Mouse (Mus musculus) inflammation-experienced regulatory T-cells, adult 6 months (primary cell): ENCODE results near the gene Smarcad1. TPM values are rescaled to one million over a fixed set of nuclear protein-coding genes. Genes with fewer than 3 reads are reported as not detected.
A peak's percentile ranks its signal among the peaks of the same experiment; 100 is the strongest.

ENCODE experiments used
- ATAC-seq: one replicate; pipeline ENCODE4 v1.8.0; 2017
- polyA plus RNA-seq, 3 experiments: library from polyadenylated mRNA; unstranded; fragments of 100-300 nt; shearing (Covaris generic); gene quantifications; one replicate each; pipeline ENCODE4 v1.2.1; 2017

The Smarcad1 gene
- polyA plus RNA-seq, 3 experiments from 2014 or later = 33.8 to 56.1 (median 35.1) TPM

DNA sequence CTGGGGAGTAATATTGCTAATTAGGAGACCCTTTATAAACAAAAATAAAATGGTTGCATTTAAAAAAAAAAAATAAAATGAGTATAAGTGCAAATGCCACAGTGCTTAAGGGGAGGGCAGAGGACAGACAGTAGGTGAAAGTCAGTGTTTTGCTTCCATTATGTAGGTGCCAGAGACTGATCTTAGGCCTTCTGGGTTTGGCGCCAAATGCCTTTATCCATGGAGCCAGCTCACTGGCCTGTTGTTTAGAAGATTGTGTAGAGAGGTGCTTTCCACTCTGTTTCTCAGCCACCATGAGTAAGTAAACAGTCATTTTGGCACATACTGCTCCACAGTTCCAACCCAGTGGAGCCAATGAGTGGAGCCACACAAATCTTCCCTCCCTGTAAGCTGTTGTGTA is 75.2 kb downstream of the Smarcad1 start:
- no peak for ATAC-seq

DNA sequence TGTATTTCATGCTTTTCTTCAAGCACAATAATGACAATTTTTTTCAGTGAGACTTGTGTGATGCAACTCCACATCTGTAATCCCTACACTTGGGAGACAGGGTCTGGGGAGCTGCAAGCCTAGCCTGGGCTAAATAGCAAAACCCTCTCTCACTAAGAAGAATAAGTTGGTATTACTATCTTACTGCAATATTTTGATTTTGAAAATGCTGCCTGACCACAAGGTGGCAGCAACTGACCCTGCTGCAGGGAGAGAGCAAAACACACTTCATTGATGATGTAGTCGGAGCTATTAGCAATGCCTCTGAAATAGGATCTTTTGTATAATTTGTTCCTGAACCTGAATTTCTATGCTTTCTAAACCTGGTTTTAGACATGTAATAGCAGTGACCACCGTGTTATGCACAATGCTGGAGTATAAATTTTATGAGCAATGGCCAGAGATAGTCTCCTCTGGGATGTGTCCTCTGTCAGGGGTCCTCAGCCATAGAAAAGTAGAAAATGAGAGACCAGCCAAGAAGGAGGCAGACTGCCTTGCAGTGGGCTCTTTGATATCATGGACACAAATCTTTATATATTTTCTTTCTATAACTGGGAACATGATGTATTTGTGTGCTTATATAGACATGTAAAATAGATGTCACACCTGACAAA is 83.8 kb downstream of the Smarcad1 start:
- ATAC-seq = peak; percentile 85

DNA sequence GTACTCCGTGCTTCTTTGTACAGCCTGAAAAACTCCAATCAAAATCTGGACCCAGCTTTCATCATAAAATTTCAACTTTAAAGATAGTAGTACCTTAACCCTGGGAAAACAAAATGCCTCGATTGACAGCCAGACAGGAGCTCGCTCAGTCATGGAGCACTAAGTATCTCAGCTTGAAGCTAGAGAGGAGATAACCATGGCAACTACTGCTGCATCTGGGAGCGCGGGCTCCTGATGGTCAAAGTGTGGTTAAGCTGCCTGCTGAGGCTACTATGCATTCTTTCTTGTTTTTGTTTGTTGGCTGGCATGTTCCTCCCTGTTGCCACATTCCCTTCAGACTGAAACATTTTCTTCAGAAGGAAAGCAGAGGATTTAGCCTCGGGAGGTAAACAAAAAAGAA is 90.0 kb downstream of the Smarcad1 start:
- no peak for ATAC-seq

DNA sequence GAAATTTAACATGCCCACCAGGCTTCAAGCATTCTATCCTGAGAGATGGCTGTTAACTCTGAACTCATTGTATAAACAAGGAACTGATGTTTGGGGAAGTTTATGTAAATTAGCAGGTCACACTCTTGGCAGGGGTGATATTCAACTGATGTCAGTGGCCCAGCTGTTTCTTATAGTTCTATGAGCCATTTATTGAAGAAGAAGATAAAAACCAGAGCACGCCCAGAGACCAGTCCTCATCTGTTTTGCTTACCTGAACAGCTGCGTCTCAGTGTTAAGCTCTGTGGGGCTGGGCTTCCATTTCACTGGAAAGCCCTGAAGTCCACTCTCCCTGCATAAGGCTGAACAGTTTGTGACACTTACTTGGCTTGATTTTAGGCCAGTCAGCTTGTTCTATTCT is 95.4 kb downstream of the Smarcad1 start:
- ATAC-seq = no peak

DNA sequence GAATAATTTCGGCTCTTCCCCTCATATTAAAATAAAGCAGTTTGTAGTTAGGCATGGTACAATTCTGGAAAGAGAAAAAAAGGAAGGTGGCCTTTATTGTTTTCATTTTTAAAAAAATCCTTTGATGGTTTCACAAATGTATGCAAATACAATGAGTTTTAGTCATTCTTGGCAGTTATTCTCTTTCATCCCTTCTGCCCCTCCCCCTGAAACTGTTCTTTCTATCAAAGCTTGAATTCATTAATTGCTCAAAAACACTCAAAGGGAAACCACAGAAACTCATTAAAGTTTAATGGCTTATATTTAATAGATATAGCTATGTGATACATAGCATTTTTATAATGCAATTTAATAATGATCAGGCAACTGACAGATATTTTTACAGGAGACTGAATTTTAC is 95.9 kb downstream of the Smarcad1 start:
- no peak for ATAC-seq

DNA sequence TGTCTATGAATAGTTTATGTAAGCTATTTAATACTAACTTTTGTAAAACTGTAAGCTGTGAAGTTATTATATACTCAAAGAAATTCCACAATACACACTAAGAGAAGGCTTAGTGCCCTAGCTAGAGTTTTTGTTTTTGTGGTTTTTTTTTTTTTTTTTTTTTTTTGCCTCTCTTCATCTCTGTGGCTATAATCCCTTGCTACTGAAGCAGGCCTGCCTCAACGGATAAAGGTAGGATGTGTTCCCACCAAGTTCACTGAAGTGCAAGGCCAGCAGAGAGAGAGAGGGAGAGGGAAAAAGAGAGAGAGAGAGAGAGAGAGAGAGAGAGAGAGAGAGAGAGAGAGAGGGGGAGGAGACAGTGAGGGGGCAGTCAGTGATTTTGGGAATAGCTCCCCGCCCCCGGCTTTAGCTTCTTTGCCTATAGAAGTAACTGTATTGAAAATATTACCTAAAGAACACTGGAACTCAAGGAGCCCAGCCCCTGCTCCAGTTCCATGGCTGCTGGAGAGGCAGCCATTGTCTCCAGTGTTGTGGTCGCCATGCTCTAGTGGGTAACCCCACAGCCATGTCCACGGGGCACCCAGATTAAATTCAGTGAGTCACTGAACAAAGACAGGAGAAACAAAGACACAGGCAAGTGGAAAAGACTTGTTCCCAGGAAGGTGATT is 97.8 kb downstream of the Smarcad1 start:
- ATAC-seq = no peak

DNA sequence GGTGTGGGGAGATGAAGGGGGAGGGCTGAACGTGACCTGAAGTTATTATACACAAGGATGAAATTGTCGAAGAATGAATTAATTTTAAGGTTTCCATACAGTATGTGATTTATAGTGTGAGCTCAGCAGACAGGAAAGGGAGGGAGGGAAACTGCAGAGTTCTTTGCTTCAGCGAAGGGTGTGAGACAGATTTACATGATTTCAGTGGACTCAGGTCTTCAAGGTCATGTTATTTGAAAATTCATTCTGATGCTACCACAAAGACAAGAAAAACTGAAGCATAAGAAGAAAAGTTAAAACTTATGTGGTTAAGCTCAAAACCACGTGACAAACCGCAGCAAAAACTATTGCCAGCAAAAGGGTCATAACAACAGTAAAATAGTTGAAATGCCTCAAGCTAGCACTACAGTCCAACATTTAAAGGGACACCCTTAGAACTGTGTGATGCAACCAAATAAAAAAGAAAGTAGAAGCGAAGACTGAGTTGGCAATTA is 98.4 kb downstream of the Smarcad1 start:
- ATAC-seq = peak; percentile 5

DNA sequence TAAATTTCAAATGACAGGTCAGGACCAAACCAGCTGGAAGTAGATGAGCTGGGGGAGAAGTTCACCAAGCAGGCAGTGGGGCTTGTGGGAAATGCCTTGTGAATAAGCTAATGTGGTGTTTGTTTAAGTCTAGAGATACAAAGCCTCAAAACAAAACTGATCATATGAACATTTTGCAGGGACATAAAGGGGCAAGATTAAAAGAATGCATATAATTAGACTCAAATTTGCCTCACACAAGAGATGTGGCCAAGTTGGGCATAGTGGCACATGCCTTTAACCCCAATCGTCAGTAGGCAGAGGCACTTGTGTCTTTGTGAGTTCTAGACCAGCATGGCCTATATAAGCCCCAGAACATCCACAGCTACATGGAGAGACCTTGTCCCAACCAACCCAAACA is 99.9 kb downstream of the Smarcad1 start:
- no peak for ATAC-seq

DNA sequence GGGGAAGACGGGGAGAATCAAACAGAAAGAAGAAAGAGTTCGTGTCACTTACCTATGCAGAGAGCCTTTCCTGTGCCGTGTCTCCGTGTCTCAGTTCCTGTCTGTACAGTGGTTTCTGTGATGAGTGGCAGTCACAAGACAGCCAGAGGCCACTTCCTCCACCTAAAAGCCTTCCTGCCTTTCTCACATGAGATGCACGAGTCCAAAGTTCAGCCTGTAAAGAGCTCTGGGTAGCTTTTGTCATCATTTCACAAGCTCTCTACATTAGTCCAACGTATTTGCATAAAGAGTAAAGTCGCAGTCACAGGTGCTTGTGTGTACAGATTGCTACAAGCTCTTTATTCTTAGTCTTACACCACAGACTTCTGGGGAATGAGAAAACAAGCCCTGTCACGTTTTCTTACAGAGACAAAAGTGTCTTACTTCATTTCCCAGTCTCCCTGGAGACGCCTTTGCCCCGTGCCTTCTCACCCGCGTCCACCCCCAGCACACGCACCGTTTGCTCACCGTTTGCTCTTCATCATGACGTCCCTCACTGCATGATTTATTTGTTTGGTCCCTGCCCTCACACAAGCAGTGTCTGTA is 102.3 kb downstream of the Smarcad1 start, which contains the start of gene Hpgds:
Hpgds (minus strand) TSS at position 288 of the 585 bp plus-strand sequence.
- ATAC-seq = peak; percentile 96

DNA sequence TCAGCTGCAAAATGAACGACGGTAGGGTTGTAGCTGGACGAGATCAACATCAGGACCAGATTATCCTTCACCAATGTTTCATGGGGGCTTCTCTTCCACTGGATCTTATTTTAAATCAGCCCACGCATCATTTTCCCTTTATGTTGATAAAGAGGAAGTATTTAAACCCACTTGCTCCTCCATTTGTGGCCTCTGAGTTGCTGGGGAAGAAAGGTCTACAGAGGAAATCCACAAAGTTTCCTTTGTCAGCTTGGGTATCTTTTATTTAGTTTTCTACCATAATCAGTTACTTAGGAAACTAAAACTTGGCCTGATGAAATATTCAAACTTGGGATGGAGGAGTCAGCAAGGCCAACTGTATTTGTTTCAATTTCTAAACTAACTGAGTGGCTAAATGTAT is 104.0 kb downstream of the Smarcad1 start:
- no peak for ATAC-seq

DNA sequence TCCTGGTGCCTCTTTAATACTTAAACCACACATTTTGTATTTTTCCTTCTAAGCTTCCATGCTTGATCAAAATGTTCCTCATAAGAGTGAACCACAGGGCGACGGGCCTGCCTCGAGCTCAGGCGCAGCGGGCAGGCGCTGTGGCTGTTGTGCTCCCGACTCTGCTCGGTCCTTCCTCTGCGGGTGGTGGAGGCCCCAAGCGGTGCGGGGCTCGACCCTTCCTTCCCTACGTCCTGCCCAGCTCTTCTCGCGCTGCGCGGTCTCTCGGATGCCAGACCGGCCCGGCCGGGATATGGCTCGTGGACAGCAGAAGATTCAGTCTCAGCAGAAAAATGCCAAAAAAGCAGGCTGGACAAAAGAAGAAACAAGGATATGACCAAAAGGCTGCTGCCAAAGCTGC is 108.3 kb downstream of the Smarcad1 start:
- ATAC-seq = no peak

DNA sequence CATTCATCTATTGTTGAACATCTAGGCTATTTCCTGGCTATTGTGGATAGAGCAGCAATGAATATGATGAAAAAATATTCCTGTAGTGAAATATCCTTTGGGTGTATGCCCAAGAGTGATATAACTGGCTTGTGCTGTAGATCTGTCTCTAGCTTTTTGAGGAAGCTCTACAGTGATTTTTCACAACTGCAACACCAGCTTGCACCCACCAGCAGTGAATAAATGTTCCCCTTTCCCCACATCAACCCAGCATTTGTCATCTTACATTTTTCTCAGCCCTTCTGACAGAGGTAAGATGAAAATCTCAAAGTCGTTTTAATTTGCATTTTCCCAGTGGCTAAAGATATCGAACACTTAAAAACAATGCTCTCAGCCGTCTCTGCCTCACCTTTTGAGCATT is 111.2 kb downstream of the Smarcad1 start:
- no peak for ATAC-seq

DNA sequence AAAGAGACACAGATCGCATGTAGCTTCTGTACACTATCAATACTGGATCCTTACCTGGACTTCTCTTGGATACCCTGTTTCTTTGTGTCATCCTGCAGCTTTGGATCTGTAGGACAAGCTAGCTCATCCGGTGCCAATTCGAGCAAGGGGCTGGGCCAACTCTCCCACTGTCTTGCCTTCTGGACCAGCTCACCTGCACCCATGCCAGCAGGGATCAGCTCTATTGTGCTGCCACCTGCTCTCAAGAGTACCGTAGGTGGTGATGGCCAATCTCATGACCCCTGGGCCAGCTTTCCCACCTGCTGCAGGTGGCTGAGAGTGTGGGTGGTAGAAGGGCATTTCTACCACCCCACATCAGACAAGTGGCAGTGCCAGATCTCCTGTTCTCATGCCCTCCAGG is 114.7 kb downstream of the Smarcad1 start:
- ATAC-seq = no peak

DNA sequence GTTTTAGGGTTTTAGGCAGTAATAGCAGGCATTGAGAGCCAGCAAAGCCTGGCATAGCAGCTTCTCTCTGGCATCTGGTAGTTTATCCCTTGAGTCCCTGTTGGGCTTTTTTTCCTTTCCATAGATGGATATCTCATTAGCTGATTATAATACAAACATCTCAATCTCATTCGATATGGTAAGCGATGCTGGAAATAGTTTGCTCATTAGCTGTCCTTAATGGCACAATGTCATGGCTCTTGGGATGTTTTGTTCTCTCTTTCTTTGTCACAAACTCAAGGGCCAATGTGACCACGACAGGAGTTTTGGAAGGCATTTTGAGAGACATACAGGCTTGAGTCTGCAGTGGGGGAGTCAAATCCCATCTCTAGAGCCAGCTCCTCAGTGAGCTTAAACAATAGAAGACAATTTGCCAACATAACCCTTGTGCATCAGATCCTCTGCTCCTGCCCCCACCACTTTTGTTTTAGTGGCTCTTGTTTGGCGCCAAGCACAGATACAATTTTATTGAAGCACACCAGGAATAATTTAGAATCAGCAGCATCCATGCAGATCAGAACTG is 117.1 kb downstream of the Smarcad1 start:
- no peak for ATAC-seq

DNA sequence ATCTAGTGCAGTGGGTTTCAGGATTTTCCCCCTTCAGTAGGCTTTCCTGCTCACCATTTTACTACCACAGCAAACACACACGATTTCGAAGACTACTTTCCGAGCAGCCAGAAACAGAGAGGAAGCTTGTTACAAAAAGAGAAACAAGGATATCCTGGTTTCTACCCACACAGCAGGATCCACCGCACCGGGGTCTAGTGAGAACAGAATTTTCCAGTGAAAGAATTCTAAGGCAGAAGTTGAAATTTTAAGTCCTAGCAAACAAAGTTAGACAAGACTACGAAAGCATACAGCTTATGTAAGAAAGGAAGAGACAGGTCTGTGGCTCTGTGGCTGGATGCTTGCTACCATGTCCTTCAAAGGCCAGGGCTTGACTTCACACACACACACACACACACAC is 121.8 kb downstream of the Smarcad1 start:
- ATAC-seq = no peak

DNA sequence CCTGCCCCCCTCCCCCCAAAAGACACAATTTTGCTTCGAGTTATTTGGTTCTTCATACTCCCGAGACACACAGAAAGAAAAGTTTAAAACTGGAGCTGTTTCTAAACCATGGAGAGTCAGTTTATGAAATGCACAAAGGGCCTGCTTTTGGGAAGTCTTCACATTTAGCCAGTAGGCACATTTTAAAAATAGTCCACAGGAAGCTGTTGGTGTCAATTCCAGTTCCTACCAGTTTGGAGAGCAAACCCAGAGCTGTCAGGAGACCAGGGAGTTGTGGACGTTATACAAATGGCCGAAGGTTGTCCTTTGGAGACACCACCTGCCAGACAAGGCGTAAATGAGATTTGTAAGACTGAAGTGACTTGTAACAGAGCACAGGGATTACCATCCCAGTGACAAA is 122.6 kb downstream of the Smarcad1 start:
- no peak for ATAC-seq

Other genes with a start within 250 kb of the Smarcad1 start
- 1 to 10 TPM; 1.4 to 9.9 (median 9.4) TPM for gene Hpgds, start 102.3 kb downstream of the Smarcad1 start, polyA plus RNA-seq